Mouse (Mus musculus) liver, postnatal 0 days (tissue): ENCODE data around the gene Arhgef3.

Experiments
- CTCF ChIP-seq: sonication (generic); IDR thresholded peaks from 2 replicates; pipeline ENCODE4 v1.5.1; 2016; ENCODE audit warnings: antibody characterized with exemption, low read depth
- EP300 ChIP-seq: IDR thresholded peaks from 2 replicates; pipeline ENCODE4 v1.6.1; 2016; ENCODE audit warnings: antibody characterized with exemption, low read depth, mild to moderate bottlenecking

DNA sequence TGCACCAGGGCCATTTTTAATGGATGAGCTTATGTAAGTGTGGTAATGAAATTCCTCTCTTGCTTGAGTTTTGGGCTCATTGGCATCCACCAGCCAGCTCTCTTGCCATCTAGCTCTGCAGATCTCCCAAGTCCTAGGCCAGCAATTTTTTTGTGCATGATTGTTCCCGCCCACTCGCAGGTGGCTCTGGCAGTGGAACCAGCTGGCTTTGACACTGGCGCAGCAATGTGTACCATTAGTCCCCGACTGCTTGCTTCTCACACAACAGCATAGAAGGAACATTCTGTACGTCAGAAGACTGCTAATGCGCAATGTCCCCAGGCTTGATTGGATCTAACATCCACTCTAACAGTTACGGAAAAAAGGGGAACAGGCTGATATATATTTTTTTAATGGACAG lies 105.0 kb downstream of the Arhgef3 start:
- TF ChIP-seq CTCF (no peak), EP300 (no peak)
